Comparison of ENCODE assay signal across 9 mouse cellular contexts in the genomic region with DNA sequence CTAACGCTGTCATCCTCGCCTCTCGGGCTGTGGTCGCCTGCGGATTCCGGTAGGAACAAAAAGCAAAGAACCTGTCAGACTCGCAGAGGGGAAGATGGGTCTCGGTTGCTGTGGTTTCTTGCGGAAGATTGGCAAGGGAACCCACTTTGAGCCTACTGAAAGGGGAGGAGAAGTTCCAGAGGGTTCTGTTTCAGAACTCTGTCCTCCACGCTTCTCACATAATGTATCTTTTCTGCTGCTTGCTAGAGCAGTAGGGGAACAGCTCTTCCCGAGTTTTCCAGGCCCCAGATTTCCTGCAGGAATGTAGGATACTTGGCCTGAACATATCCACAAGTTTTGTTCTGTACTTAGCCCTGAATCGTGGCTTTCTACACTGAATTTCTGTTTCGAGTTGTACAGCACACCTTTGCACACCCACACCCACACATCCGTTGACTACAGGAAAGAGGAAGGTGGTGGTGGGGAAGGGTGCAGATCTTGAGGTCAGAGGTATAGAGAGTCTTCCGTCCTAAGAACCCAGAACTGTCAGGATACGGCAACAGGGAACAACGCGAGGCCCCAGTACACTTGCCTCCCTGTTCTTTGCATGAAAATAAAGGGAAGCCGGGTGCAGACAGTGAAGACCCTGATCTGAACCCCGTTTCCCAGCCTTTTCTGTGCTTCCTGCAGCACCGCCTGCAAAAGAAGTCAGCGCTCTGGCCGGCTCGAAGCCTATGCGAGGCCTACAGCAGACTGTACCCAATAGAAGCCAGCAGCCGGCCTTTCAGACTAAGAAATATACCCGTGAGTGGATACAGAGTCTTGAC. TPM values are rescaled to one million over a fixed set of nuclear protein-coding genes. Genes with fewer than 3 reads are reported as not detected.
DNase-seq lines count a peak whose midpoint lies in the region; ATAC-seq and TF ChIP-seq lines count a peak whose summit lies in the region.
"Had no signal": no experiment of that assay in that cellular context is flagged by ENCODE, and none has a peak within 500 bp of the region (broad histone marks: within the 10 kb centered on the region; RNA-seq: fewer than 3 reads in every experiment).

No protein-coding gene starts in this region.

- H3K27ac ChIP-seq in lung, postnatal 0 days (ENCODE audit: low read length): no peak overlapping the region
- H3K27ac ChIP-seq in forebrain, embryonic 12.5 days: no peak overlapping the region
- H3K27ac ChIP-seq in limb, embryonic 15.5 days: no peak overlapping the region
- no peak overlapping the region for H3K27ac ChIP-seq in stomach, postnatal 0 days (replicated peaks)
- H3K27ac ChIP-seq: liver, embryonic 15.5 days had no signal

- H3K4me2 ChIP-seq in lung, postnatal 0 days (replicated peaks; ENCODE audit: low read depth, low read length): no peak overlapping the region
- 0 out of 2 replicates have a peak overlapping the region, but pooled peaks have one; percentile 9 for H3K4me2 ChIP-seq in forebrain, embryonic 12.5 days
- peak overlapping the region; percentile 78 for H3K4me2 ChIP-seq in limb, embryonic 15.5 days
- H3K4me2 ChIP-seq in stomach, postnatal 0 days (replicated peaks; ENCODE audit: low read depth): peak overlapping the region; percentile 54
- H3K4me2 ChIP-seq: liver, embryonic 15.5 days had no signal

- no peaks in the 10 kb centered on the region for H3K9me3 ChIP-seq in lung, postnatal 0 days (ENCODE audit: low read length)
- no peaks in the 10 kb centered on the region for H3K9me3 ChIP-seq in forebrain, embryonic 12.5 days
- no peaks in the 10 kb centered on the region for H3K9me3 ChIP-seq in limb, embryonic 15.5 days
- no peaks in the 10 kb centered on the region for H3K9me3 ChIP-seq in stomach, postnatal 0 days (ENCODE audit: control insufficient read depth, low read length)
- H3K9me3 ChIP-seq: liver, embryonic 15.5 days had no signal

- no peak overlapping the region for H3K9ac ChIP-seq in lung, postnatal 0 days (replicated peaks; ENCODE audit: low read depth)
- no peak overlapping the region for H3K9ac ChIP-seq in forebrain, embryonic 12.5 days
- H3K9ac ChIP-seq in limb, embryonic 15.5 days: no peak overlapping the region
- no peak overlapping the region for H3K9ac ChIP-seq in stomach, postnatal 0 days (ENCODE audit: low read length)
- H3K9ac ChIP-seq: liver, embryonic 15.5 days had no signal

- TF ChIP-seq EP300 in lung, postnatal 0 days (IDR thresholded peaks at IDR 0.05): no peak
- no peak for TF ChIP-seq EP300 in stomach, postnatal 0 days (optimal IDR thresholded peaks at IDR 0.05)

- H3K27me3 ChIP-seq in lung, postnatal 0 days (replicated peaks; ENCODE audit: insufficient read depth, low read length): peaks cover 84% of the 10 kb centered on the region
- peaks cover 93% of the 10 kb centered on the region for H3K27me3 ChIP-seq in forebrain, embryonic 12.5 days
- peaks cover 85% of the 10 kb centered on the region for H3K27me3 ChIP-seq in limb, embryonic 15.5 days
- H3K27me3 ChIP-seq in stomach, postnatal 0 days (ENCODE audit: control insufficient read depth, insufficient read depth, low read length): peaks cover 34% of the 10 kb centered on the region

- WGBS in lung, postnatal 0 days: 5% methylated on average over 27 of the region's 27 CpGs
- 1% methylated on average over 27 of the region's 27 CpGs for WGBS in forebrain, embryonic 12.5 days
- WGBS in limb, embryonic 15.5 days: 12% methylated on average over 27 of the region's 27 CpGs
- 20% methylated on average over 27 of the region's 27 CpGs for WGBS in stomach, postnatal 0 days

- no peak for ATAC-seq in lung, postnatal 0 days
- ATAC-seq in forebrain, embryonic 12.5 days (ENCODE audit: low FRiP score): no peak
- no peak for ATAC-seq in limb, embryonic 15.5 days (ENCODE audit: insufficient number of reproducible peaks, low FRiP score, low TSS enrichment, low read depth)
- no peak for ATAC-seq in stomach, postnatal 0 days (ENCODE audit: low FRiP score, low TSS enrichment)

- 0 out of 2 replicates have a peak, but pooled peaks cover 2% of the 10 kb centered on the region for H3K4me1 ChIP-seq in lung, postnatal 0 days (ENCODE audit: insufficient read depth, low read depth, low read length)
- H3K4me1 ChIP-seq in forebrain, embryonic 12.5 days: peaks cover 29% of the 10 kb centered on the region
- peaks cover 37% of the 10 kb centered on the region for H3K4me1 ChIP-seq in limb, embryonic 15.5 days
- H3K4me1 ChIP-seq in stomach, postnatal 0 days (replicated peaks; ENCODE audit: control insufficient read depth, insufficient read depth): no peaks in the 10 kb centered on the region

- TF ChIP-seq CTCF in lung, postnatal 0 days (IDR thresholded peaks at IDR 0.05): no peak
- no peak for TF ChIP-seq CTCF in stomach, postnatal 0 days (IDR thresholded peaks at IDR 0.05; ENCODE audit: low read depth)

- no peak for DNase-seq in lung, postnatal 0 days (ENCODE audit: low spot score)
- no peak for DNase-seq in lung, postnatal 25 days (ENCODE audit: low spot score)
- no peak for DNase-seq in stomach, postnatal 0 days (ENCODE audit: low spot score)
- DNase-seq in right cerebral cortex, adult 2 months (ENCODE audit: low spot score in 2 of 2): no peak
- no peak for DNase-seq in cerebellum, adult 11-12 months
- DNase-seq: right cerebral cortex, adult 18-20 months had no signal

- peak overlapping the region; percentile 10 for H3K4me3 ChIP-seq in lung, postnatal 0 days (ENCODE audit: low read depth, low read length)
- peak overlapping the region; percentile 18 for H3K4me3 ChIP-seq in forebrain, embryonic 12.5 days (replicated peaks)
- H3K4me3 ChIP-seq in limb, embryonic 15.5 days: peak overlapping the region; percentile 51
- H3K4me3 ChIP-seq in stomach, postnatal 0 days (ENCODE audit: low read depth, low read length): peak overlapping the region; percentile 46
- H3K4me3 ChIP-seq: liver, embryonic 15.5 days had no signal

- no peaks in the 10 kb centered on the region for H3K36me3 ChIP-seq in lung, postnatal 0 days (ENCODE audit: insufficient read depth, low read length)
- no peaks in the 10 kb centered on the region for H3K36me3 ChIP-seq in forebrain, embryonic 12.5 days (replicated peaks)
- H3K36me3 ChIP-seq in limb, embryonic 15.5 days: no peaks in the 10 kb centered on the region
- H3K36me3 ChIP-seq in stomach, postnatal 0 days (ENCODE audit: control insufficient read depth, insufficient read depth, low read length): no peaks in the 10 kb centered on the region
- H3K36me3 ChIP-seq: liver, embryonic 15.5 days had no signal

RNA-seq across cellular contexts. Expression of gene Nkx3-2, which starts 2.0 kb away (rescaled TPM):
- polyA plus RNA-seq in lung, postnatal 0 days (2015; fragmentation: Nextera tagmentation; extraction: Ambion mirVana): not detected in 2 replicates
- not detected in 2 replicates for polyA plus RNA-seq in forebrain, embryonic 12.5 days (2016; fragmentation: Nextera tagmentation; extraction: Ambion mirVana)
- 3.6 and 4.3 TPM in 2 replicates for polyA plus RNA-seq in limb, embryonic 15.5 days (2015; fragmentation: Nextera tagmentation; extraction: Ambion mirVana)
- 0.85 and 1.0 TPM in 2 replicates for polyA plus RNA-seq in stomach, postnatal 0 days (2015; fragmentation: Nextera tagmentation; extraction: Ambion mirVana)
- polyA plus RNA-seq: liver, embryonic 15.5 days had no signal

RNA-seq across cellular contexts. Expression of gene Rab28, which starts 54.4 kb away (rescaled TPM):
- 53.7 and 58.5 TPM in 2 replicates for polyA plus RNA-seq in lung, postnatal 0 days (2015; fragmentation: Nextera tagmentation; extraction: Ambion mirVana)
- 88.9 and 94.7 TPM in 2 replicates for polyA plus RNA-seq in forebrain, embryonic 12.5 days (2016; fragmentation: Nextera tagmentation; extraction: Ambion mirVana)
- 75.3 and 77.6 TPM in 2 replicates for polyA plus RNA-seq in limb, embryonic 15.5 days (2015; fragmentation: Nextera tagmentation; extraction: Ambion mirVana)
- polyA plus RNA-seq in stomach, postnatal 0 days (2015; fragmentation: Nextera tagmentation; extraction: Ambion mirVana): 44.4 and 46.7 TPM in 2 replicates
